Mouse (Mus musculus): ENCODE results near the gene Rad17. TPM values are rescaled to one million over a fixed set of nuclear protein-coding genes. Genes with fewer than 3 reads are reported as not detected.
A peak's percentile ranks its signal among the peaks of the same experiment; 100 is the strongest.

Gene Rad17
- total RNA-seq, 2 experiments from 2014 or later = 12.8 to 13.1 TPM

- DNase-seq (ENCODE audit: low spot score in 2 of 2) = no peak
- intact Hi-C loops (cut with DNase I) = no loop called here
Measured at GRCm38 (mm10) chr13:100622241-100622640, 28.6 kb downstream of the Rad17 start.

- DNase-seq (ENCODE audit: low spot score in 2 of 2) = no peak
- intact Hi-C loops (cut with DNase I) = loop anchor here (5.0 to 10.0 kb wide), 2 partner anchors 125 to 483 kb away; partner anchors contain the start of gene Gtf2h2
Measured at GRCm38 (mm10) chr13:100617583-100617982, 33.3 kb downstream of the Rad17 start.

- intact Hi-C loops (cut with DNase I) = loop anchor here (5.0 to 10.0 kb wide), 2 partner anchors 124 to 482 kb away; partner anchors contain the start of gene Gtf2h2
- DNase-seq (ENCODE audit: low spot score in 2 of 2) = peak; percentile 8 to 15
Measured at GRCm38 (mm10) chr13:100616181-100617087, 34.4 kb downstream of the Rad17 start, which contains the start of gene Marveld2. Gene Marveld2, minus strand, starts transcription at chr13:100616971.

GRCm38 (mm10) chr13:100612903-100613302 is 37.9 kb downstream of the Rad17 start:
- no peak for DNase-seq (ENCODE audit: low spot score in 2 of 2)
- intact Hi-C loops (cut with DNase I) = loop anchor here (10.0 kb wide), 1 partner anchor 478 kb away; no protein-coding TSS in a partner anchor

- DNase-seq (ENCODE audit: low spot score in 2 of 2) = no peak
- intact Hi-C loops (cut with DNase I) = loop anchor here (10.0 kb wide), 1 partner anchor 477 kb away; no protein-coding TSS in a partner anchor
Measured at GRCm38 (mm10) chr13:100612251-100612650, 38.6 kb downstream of the Rad17 start.

GRCm38 (mm10) chr13:100611266-100611665 is 39.6 kb downstream of the Rad17 start:
- no peak for DNase-seq (ENCODE audit: low spot score in 2 of 2)
- intact Hi-C loops (cut with DNase I) = loop anchor here (10.0 kb wide), 1 partner anchor 476 kb away; no protein-coding TSS in a partner anchor

- no peak for DNase-seq (ENCODE audit: low spot score in 2 of 2)
- intact Hi-C loops (cut with DNase I) = no loop called here
Measured at GRCm38 (mm10) chr13:100607756-100608155, 43.1 kb downstream of the Rad17 start.

GRCm38 (mm10) chr13:100605845-100606244 is 45.0 kb downstream of the Rad17 start:
- intact Hi-C loops (cut with DNase I) = no loop called here
- DNase-seq (ENCODE audit: low spot score in 2 of 2) = no peak

- intact Hi-C loops (cut with DNase I) = no loop called here
- no peak for DNase-seq (ENCODE audit: low spot score in 2 of 2)
Measured at GRCm38 (mm10) chr13:100603738-100604095, 47.1 kb downstream of the Rad17 start.

GRCm38 (mm10) chr13:100603031-100603737 is 47.7 kb downstream of the Rad17 start:
- intact Hi-C loops (cut with DNase I) = no loop called here
- DNase-seq (ENCODE audit: low spot score in 2 of 2) = no peak

GRCm38 (mm10) chr13:100602239-100602902 is 48.5 kb downstream of the Rad17 start:
- intact Hi-C loops (cut with DNase I) = no loop called here
- DNase-seq (ENCODE audit: low spot score in 2 of 2) = no peak

- no peak for DNase-seq (ENCODE audit: low spot score in 2 of 2)
Measured at GRCm38 (mm10) chr13:100601034-100601433, 49.8 kb downstream of the Rad17 start.

GRCm38 (mm10) chr13:100600317-100600716 is 50.5 kb downstream of the Rad17 start:
- intact Hi-C loops (cut with DNase I) = no loop called here
- DNase-seq (ENCODE audit: low spot score in 2 of 2) = no peak

More at GRCm38 (mm10) chr13:100601034-100601433, 49.8 kb downstream of the Rad17 start:
- intact Hi-C loops (cut with DNase I) = no loop called here

GRCm38 (mm10) chr13:100597284-100597683 is 53.6 kb downstream of the Rad17 start:
- no peak for DNase-seq (ENCODE audit: low spot score in 2 of 2)
- intact Hi-C loops (cut with DNase I) = no loop called here

GRCm38 (mm10) chr13:100595552-100595885 is 55.3 kb downstream of the Rad17 start:
- intact Hi-C loops (cut with DNase I) = no loop called here
- no peak for DNase-seq (ENCODE audit: low spot score in 2 of 2)

GRCm38 (mm10) chr13:100594838-100595551 is 55.9 kb downstream of the Rad17 start:
- intact Hi-C loops (cut with DNase I) = no loop called here
- no peak for DNase-seq (ENCODE audit: low spot score in 2 of 2)

GRCm38 (mm10) chr13:100594041-100594792 is 56.6 kb downstream of the Rad17 start:
- DNase-seq (ENCODE audit: low spot score in 2 of 2) = peak; percentile 38 to 44
- intact Hi-C loops (cut with DNase I) = no loop called here

- no peak for DNase-seq (ENCODE audit: low spot score in 2 of 2)
- intact Hi-C loops (cut with DNase I) = no loop called here
Measured at GRCm38 (mm10) chr13:100588646-100589045, 62.2 kb downstream of the Rad17 start.

Data from left cerebral cortex, postnatal 14 days (tissue).